Mouse (Mus musculus) embryonic facial prominence, embryonic 12.5 days (tissue): ENCODE measurements at regions not wholly inside any gene's neighbourhood (a gene's known extent, or its start where the extent isn't known, plus 50 kb on each side); places are given as distances from the start of the nearest gene placed in this dataset. TPM values are rescaled to one million over a fixed set of nuclear protein-coding genes. Genes with fewer than 3 reads are reported as not detected.

ENCODE experiments used
- ATAC-seq: fragments of 200-750 bp; cut with Nextera tagmentation; 2 replicates; pipeline ENCODE4 v1.8.0; 2017; ENCODE audit not compliant: insufficient number of reproducible peaks, insufficient read depth, low FRiP score, low TSS enrichment
- H3K27ac ChIP-seq: fragments of 300-500 bp; sonication (generic); 2 replicates; pipeline ENCODE4 v1.5.1; 2016; ENCODE audit warnings: mild to moderate bottlenecking
- H3K27me3 ChIP-seq: fragments of 300-500 bp; sonication (generic); 2 replicates; pipeline ENCODE4 v1.6.1; 2016; ENCODE audit warnings: mild to moderate bottlenecking, moderate library complexity
- H3K36me3 ChIP-seq: fragments of 300-500 bp; sonication (generic); 2 replicates; pipeline ENCODE4 v1.6.1; 2016; ENCODE audit warnings: mild to moderate bottlenecking
- H3K4me1 ChIP-seq: fragments of 300-500 bp; sonication (generic); 2 replicates; pipeline ENCODE4 v1.6.1; 2016
- H3K4me2 ChIP-seq: fragments of 300-500 bp; sonication (generic); replicated peaks from 2 replicates; pipeline ENCODE4 v1.6.1; 2016; ENCODE audit warnings: mild to moderate bottlenecking, moderate library complexity
- H3K4me3 ChIP-seq: fragments of 300-500 bp; sonication (generic); 2 replicates; pipeline ENCODE4 v1.5.1; 2016; ENCODE audit warnings: mild to moderate bottlenecking
- H3K9ac ChIP-seq: fragments of 300-500 bp; sonication (generic); 2 replicates; pipeline ENCODE4 v1.6.1; 2016; ENCODE audit warnings: mild to moderate bottlenecking, moderate library complexity
- H3K9me3 ChIP-seq: fragments of 300-500 bp; sonication (generic); 2 replicates; pipeline ENCODE4 v1.6.1; 2016; ENCODE audit warnings: mild to moderate bottlenecking, moderate library complexity
- WGBS: fragments of 180-500 bp; shearing (Covaris S2); methylation state at CpG from one replicate; pipeline ENCODE4 v1.1.7; 2016; 5-methylcytosine and 5-hydroxymethylcytosine counted together
- microRNA-seq: library from miRNA; unstranded; fragments of <30 nt; microRNA quantifications from one replicate; pipeline ENCODE4, GENCODE M21; 2017

- ATAC-seq, result no peak
- Histone ChIP-seq H3K36me3 (no peaks in the 10 kb centered on the region), H3K9ac (no peak overlapping the region), H3K4me1 (no peaks in the 10 kb centered on the region), H3K27ac (no peak overlapping the region), H3K4me2 (no peak overlapping the region), H3K9me3 (no peaks in the 10 kb centered on the region), H3K27me3 (no peaks in the 10 kb centered on the region), H3K4me3 (no peak overlapping the region)
Observed at GRCm38 (mm10) chr16:55400818-55401217, 103.0 kb upstream of the Zpld1 start.

- Histone ChIP-seq H3K9me3 (no peaks in the 10 kb centered on the region), H3K4me1 (no peaks in the 10 kb centered on the region), H3K36me3 (no peaks in the 10 kb centered on the region), H3K4me3 (no peak overlapping the region), H3K27ac (no peak overlapping the region), H3K9ac (no peak overlapping the region), H3K4me2 (no peak overlapping the region), H3K27me3 (no peaks in the 10 kb centered on the region)
- 74% methylated on average over 3 of the region's 3 CpGs for WGBS
- ATAC-seq, result no peak
Observed at GRCm38 (mm10) chr16:55394864-55395263, 97.1 kb upstream of the Zpld1 start.

GRCm38 (mm10) chr16:55390400-55390799 is 92.6 kb upstream of the Zpld1 start:
- Histone ChIP-seq H3K27me3 (no peaks in the 10 kb centered on the region), H3K4me3 (no peak overlapping the region), H3K4me2 (no peak overlapping the region), H3K4me1 (no peaks in the 10 kb centered on the region), H3K9me3 (no peaks in the 10 kb centered on the region), H3K36me3 (no peaks in the 10 kb centered on the region), H3K27ac (no peak overlapping the region), H3K9ac (no peak overlapping the region)
- no peak for ATAC-seq
- 75% methylated on average over 7 of the region's 7 CpGs for WGBS

GRCm38 (mm10) chr16:55379996-55380395 is 82.2 kb upstream of the Zpld1 start:
- no peak for ATAC-seq
- H3K27ac ChIP-seq, result no peak overlapping the region
- H3K4me2 ChIP-seq, result no peak overlapping the region
- no peaks in the 10 kb centered on the region for H3K9me3 ChIP-seq
- H3K9ac ChIP-seq, result no peak overlapping the region
- no peaks in the 10 kb centered on the region for H3K36me3 ChIP-seq
- 56% methylated on average over 7 of the region's 7 CpGs for WGBS
- H3K4me3 ChIP-seq, result no peak overlapping the region
- no peaks in the 10 kb centered on the region for H3K27me3 ChIP-seq
- no peaks in the 10 kb centered on the region for H3K4me1 ChIP-seq

- Histone ChIP-seq H3K4me2 (no peak overlapping the region), H3K36me3 (no peaks in the 10 kb centered on the region), H3K9me3 (no peaks in the 10 kb centered on the region), H3K27ac (no peak overlapping the region), H3K9ac (no peak overlapping the region), H3K27me3 (no peaks in the 10 kb centered on the region), H3K4me3 (no peak overlapping the region), H3K4me1 (no peaks in the 10 kb centered on the region)
- ATAC-seq, result no peak
Observed at GRCm38 (mm10) chr16:55379189-55379588, 81.4 kb upstream of the Zpld1 start.

GRCm38 (mm10) chr16:55378701-55379100 is 80.9 kb upstream of the Zpld1 start:
- H3K27me3 ChIP-seq, result no peaks in the 10 kb centered on the region
- no peaks in the 10 kb centered on the region for H3K9me3 ChIP-seq
- no peak overlapping the region for H3K9ac ChIP-seq
- no peak overlapping the region for H3K27ac ChIP-seq
- H3K4me2 ChIP-seq, result no peak overlapping the region
- no peak overlapping the region for H3K4me3 ChIP-seq
- H3K4me1 ChIP-seq, result no peaks in the 10 kb centered on the region
- no peak for ATAC-seq
- 68% methylated on average over 3 of the region's 3 CpGs for WGBS
- H3K36me3 ChIP-seq, result no peaks in the 10 kb centered on the region

- Histone ChIP-seq H3K27ac (no peak overlapping the region), H3K9me3 (no peaks in the 10 kb centered on the region), H3K4me1 (no peaks in the 10 kb centered on the region), H3K9ac (no peak overlapping the region), H3K36me3 (no peaks in the 10 kb centered on the region), H3K4me3 (no peak overlapping the region), H3K4me2 (no peak overlapping the region), H3K27me3 (no peaks in the 10 kb centered on the region)
- ATAC-seq, result no peak
- WGBS, result 90% methylated on average over 3 of the region's 3 CpGs
Observed at GRCm38 (mm10) chr16:55375922-55376321, 78.1 kb upstream of the Zpld1 start.

- no peak overlapping the region for H3K4me2 ChIP-seq
- 29% methylated on average over 4 of the region's 4 CpGs for WGBS
- ATAC-seq, result no peak
Observed at GRCm38 (mm10) chr16:55357686-55358085, 59.9 kb upstream of the Zpld1 start.

GRCm38 (mm10) chr16:55356097-55356496 is 58.3 kb upstream of the Zpld1 start:
- H3K9ac ChIP-seq, result no peak overlapping the region
- no peak overlapping the region for H3K27ac ChIP-seq
- no peak for ATAC-seq
- no peak overlapping the region for H3K4me3 ChIP-seq
- 81% methylated on average over 3 of the region's 3 CpGs for WGBS
- H3K27me3 ChIP-seq, result no peaks in the 10 kb centered on the region
- no peaks in the 10 kb centered on the region for H3K4me1 ChIP-seq
- H3K4me2 ChIP-seq, result no peak overlapping the region
- no peaks in the 10 kb centered on the region for H3K9me3 ChIP-seq
- no peaks in the 10 kb centered on the region for H3K36me3 ChIP-seq

More at GRCm38 (mm10) chr16:55357686-55358085, 59.9 kb upstream of the Zpld1 start:
- Histone ChIP-seq H3K27me3 (no peaks in the 10 kb centered on the region), H3K36me3 (no peaks in the 10 kb centered on the region), H3K4me1 (no peaks in the 10 kb centered on the region), H3K9me3 (no peaks in the 10 kb centered on the region), H3K9ac (no peak overlapping the region), H3K4me3 (no peak overlapping the region), H3K27ac (no peak overlapping the region)

Small RNA genes lying in the stretch of these regions (microRNA-seq; reads per million reads assigned to microRNA genes)
- not detected for gene Mir5118
